17 mouse cellular contexts compared by ENCODE assay signal in the genomic region with DNA sequence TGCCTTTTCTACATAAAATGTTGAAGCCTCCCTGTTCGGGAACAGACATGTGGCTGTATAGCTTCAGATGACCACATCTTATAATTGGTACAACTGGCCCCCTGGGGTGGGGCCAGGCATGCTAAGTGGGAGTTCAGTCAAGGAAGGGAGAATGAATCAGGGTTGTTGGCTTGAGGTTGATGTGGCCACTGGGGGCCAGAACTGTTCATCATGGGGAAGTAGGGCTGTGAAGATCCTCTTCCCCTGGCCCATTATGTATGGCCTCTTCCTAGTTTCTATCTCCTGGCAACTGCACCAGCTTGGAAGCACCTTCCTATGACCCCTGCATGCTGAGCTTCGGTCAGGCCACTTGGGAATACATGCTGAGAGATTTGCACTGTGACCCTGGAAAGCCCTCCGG.
"Had no signal": no experiment of that assay in that cellular context is flagged by ENCODE, and none has a peak within 500 bp of the region (broad histone marks: within the 10 kb centered on the region; RNA-seq: fewer than 3 reads in every experiment).

No protein-coding gene starts in this region.

- DNase-seq: gastrocnemius, adult 2 months; gastrocnemius, postnatal 10 days; gastrocnemius, postnatal 25 days; heart, adult 11 months; heart, adult 2 months; heart, postnatal 14 days; heart, postnatal 36 days; kidney, adult 11 months; kidney, adult 2 months; kidney, adult 9 months; kidney, postnatal 14 days; kidney, postnatal 36 days; layer of hippocampus, postnatal 36 days; left cerebral cortex, postnatal 4 days had no signal

- ATAC-seq: hindbrain, postnatal 0 days; intestine, embryonic 16.5 days; liver, embryonic 12.5 days had no signal
